Mouse (Mus musculus) kidney, postnatal 0 days (tissue): Measurements from ENCODE around the gene Smc6. TPM values are rescaled to one million over a fixed set of nuclear protein-coding genes. Genes with fewer than 3 reads are reported as not detected.

Experiments
- ATAC-seq: fragments of 200-750 bp; cut with Nextera tagmentation; replicated peaks from 2 replicates; pipeline ENCODE4 v1.8.0; 2017; ENCODE audit warnings: low read depth, moderate number of reproducible peaks, moderate TSS enrichment, moderate library complexity; ENCODE audit not compliant: low FRiP score
- DNase-seq: peaks from one replicate; pipeline ENCODE4 v3.0.0-alpha.2; 2016; ENCODE audit warnings: low spot score
- H3K27ac ChIP-seq: fragments of 300-500 bp; sonication (generic); 2 replicates; pipeline ENCODE4 v1.5.1; 2014; ENCODE audit warnings: mild to moderate bottlenecking
- H3K27me3 ChIP-seq: fragments of 300-500 bp; sonication (generic); 2 replicates; pipeline ENCODE4 v1.6.1; 2014; ENCODE audit warnings: low read length, mixed read lengths; ENCODE audit not compliant: insufficient read depth
- H3K36me3 ChIP-seq: fragments of 300-500 bp; sonication (generic); 2 replicates; pipeline ENCODE4 v1.6.1; 2014; ENCODE audit warnings: low read length, mixed read lengths; ENCODE audit not compliant: insufficient read depth
- H3K4me1 ChIP-seq: fragments of 300-500 bp; sonication (generic); replicated peaks from 2 replicates; pipeline ENCODE4 v1.6.1; 2014; ENCODE audit warnings: antibody characterized with exemption, low read length, mixed read lengths; ENCODE audit not compliant: insufficient read depth
- H3K4me2 ChIP-seq: fragments of 300-500 bp; sonication (generic); 2 replicates; pipeline ENCODE4 v1.6.1; 2014; ENCODE audit warnings: mild to moderate bottlenecking, low read length, moderate library complexity, mixed read lengths
- H3K4me3 ChIP-seq: fragments of 300-500 bp; sonication (generic); replicated peaks from 2 replicates; pipeline ENCODE4 v1.5.1; 2014; ENCODE audit warnings: low read depth, low read length
- H3K9ac ChIP-seq: fragments of 300-500 bp; sonication (generic); 2 replicates; pipeline ENCODE4 v1.6.1; 2014; ENCODE audit warnings: low read depth, low read length
- H3K9me3 ChIP-seq: fragments of 300-500 bp; sonication (generic); replicated peaks from 2 replicates; pipeline ENCODE4 v1.6.1; 2016; ENCODE audit warnings: low read length, inconsistent platforms, mixed read lengths
- CTCF ChIP-seq: IDR thresholded peaks from 2 replicates; pipeline ENCODE4 v1.5.1; 2016; ENCODE audit warnings: antibody characterized with exemption, low read depth, mild to moderate bottlenecking, moderate library complexity
- WGBS: fragments of 180-500 bp; shearing (Covaris S2); extraction: QIAGEN DNeasy Blood & Tissue Kit; methylation state at CpG from one replicate; pipeline ENCODE4 v1.1.7; 2014; 5-methylcytosine and 5-hydroxymethylcytosine counted together
- polyA plus RNA-seq: library from polyadenylated mRNA; unstranded; fragments of >200 nt; fragmentation: Nextera tagmentation; extraction: Ambion mirVana; gene quantifications from 2 replicates; pipeline ENCODE4 v1.2.1, GENCODE M21; 2015

Gene Smc6
- polyA plus RNA-seq, 1 experiment from 2014 or later: 126 TPM

DNA sequence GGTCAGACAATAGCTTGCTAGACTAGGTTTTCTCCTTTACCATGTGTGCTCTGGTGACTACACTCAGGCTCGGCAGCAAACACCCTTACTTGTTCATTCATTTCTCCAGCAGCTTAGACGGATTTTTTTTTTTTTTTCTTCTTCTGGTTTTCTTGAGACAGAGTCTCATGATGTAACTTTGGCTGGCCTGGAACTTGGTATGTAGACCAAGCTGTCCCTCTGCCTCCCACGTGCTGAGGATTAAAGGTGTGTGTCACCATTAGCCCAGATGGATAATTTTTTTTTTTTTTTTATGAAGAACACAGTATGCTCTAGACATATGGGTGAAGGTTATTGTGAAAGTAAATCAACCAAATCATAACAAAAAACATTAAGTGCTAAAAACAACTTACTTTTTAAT lies 15.4 kb upstream of the Smc6 start:
- no peaks in the 10 kb centered on the region for H3K36me3 ChIP-seq
- no peaks in the 10 kb centered on the region for H3K4me1 ChIP-seq
- no peak overlapping the region for H3K4me3 ChIP-seq
- no peak overlapping the region for H3K4me2 ChIP-seq
- no peak for TF ChIP-seq CTCF
- no peaks in the 10 kb centered on the region for H3K27me3 ChIP-seq
- H3K9ac ChIP-seq: no peak overlapping the region
- H3K9me3 ChIP-seq: no peaks in the 10 kb centered on the region
- 79% methylated on average over 3 of the region's 3 CpGs for WGBS
- ATAC-seq (no peak), DNase-seq (no peak)
- H3K27ac ChIP-seq: no peak overlapping the region

DNA sequence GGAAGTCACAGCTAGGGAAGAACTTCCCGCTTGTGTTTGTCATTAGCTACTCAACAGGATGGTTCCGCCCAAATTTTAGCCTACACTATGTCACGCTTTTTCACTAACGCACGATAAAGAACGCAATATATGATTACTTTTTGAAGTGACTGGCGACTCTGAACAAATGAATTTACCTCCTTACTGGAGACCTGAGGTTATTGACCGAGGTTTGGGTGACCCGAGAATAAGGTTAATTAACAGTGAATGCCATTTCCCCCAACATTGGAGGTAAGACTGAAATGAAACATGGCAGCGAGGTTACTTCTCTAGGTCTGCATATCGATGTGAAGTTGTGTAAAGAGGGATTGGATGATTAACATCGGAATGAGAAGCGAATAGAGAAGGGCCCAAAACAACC lies 791 bp upstream of the Smc6 start:
- DNase-seq (peak; percentile 17), ATAC-seq (no peak)
- H3K27ac ChIP-seq: no peak overlapping the region
- no peak for TF ChIP-seq CTCF
- H3K4me3 ChIP-seq: peak overlapping the region; percentile 85
- peak overlapping the region; percentile 9; the same call in 1 of the 2 replicates for H3K9ac ChIP-seq
- no peaks in the 10 kb centered on the region for H3K9me3 ChIP-seq
- WGBS: 2% methylated on average over 13 of the region's 13 CpGs
- peak overlapping the region; percentile 97 for H3K4me2 ChIP-seq
- H3K27me3 ChIP-seq: no peaks in the 10 kb centered on the region
- peaks cover 7% of the 10 kb centered on the region for H3K4me1 ChIP-seq
- no peaks in the 10 kb centered on the region for H3K36me3 ChIP-seq

DNA sequence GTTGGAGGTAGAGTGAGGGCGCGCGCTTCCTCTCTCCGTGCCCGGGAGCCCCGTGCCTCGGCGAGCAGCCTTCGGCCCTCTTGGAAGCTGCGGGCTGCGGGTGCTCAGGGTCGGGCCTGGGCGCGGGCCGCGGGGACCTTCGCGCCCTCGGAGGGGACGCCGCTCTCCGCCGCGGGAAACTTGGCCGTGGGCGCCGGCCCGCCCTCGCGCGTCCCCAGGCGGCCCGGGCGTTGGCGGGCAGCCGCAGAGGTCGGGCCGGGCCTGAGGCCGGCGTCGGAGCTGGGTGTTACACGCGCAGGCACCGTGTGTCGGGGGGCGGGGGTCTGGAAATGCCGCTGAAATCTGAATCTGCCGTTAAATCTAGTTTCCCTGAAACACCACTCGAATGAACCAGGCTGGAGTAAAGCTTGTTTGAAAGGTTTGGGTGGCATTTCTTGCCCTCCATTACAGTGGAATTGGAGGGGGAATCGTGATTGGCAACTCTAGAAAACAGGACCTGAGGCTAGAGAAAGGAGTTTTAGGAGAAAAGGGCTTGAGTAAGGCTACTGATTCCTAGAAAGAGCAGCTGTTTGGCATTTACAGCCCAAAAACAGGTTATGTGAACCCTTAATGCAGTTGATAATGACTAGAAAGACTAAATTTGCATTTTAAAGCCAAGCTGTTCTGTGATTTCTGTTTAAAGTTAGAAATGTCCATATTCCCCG lies 748 bp downstream of the Smc6 start:
- Histone ChIP-seq H3K27ac (peak overlapping the region; percentile 96), H3K4me2 (peak overlapping the region; percentile 97), H3K9me3 (no peaks in the 10 kb centered on the region), H3K4me1 (peaks cover 7% of the 10 kb centered on the region), H3K9ac (peak overlapping the region; percentile 95), H3K4me3 (peak overlapping the region; percentile 85), H3K27me3 (no peaks in the 10 kb centered on the region), H3K36me3 (no peaks in the 10 kb centered on the region)
- under 1% methylated on average over 51 of the region's 51 CpGs for WGBS
- TF ChIP-seq CTCF: no peak
- DNase-seq (peak; percentile 44), ATAC-seq (peak; percentile 67)

DNA sequence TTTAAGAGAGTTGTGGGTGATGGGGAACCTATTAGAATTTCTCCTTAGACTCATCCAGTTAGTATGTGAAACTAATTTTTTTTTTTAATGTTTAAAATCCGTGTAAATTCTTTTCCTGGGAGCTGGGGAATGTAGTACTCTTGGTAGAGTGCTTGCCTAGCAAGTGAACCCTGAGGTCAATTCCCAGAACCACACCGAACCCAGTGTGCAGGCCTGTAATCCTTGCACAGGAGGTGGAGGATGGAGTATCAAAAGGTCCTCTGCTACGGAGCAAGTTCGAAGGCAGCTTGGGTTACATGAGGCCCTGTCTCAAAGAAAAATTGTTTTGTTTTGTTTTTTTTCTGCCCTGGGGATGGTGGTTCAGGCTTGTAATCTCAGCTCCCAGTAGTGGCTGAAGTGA lies 1.3 kb downstream of the Smc6 start:
- peak overlapping the region; percentile 96 for H3K27ac ChIP-seq
- H3K36me3 ChIP-seq: no peaks in the 10 kb centered on the region
- peak overlapping the region; percentile 95 for H3K9ac ChIP-seq
- DNase-seq (peak; percentile 24), ATAC-seq (no peak)
- no peaks in the 10 kb centered on the region for H3K27me3 ChIP-seq
- TF ChIP-seq CTCF: no peak
- whole genome bisulfite sequencing: 3% methylated on average over 4 of the region's 4 CpGs
- peak overlapping the region; percentile 85 for H3K4me3 ChIP-seq
- H3K4me1 ChIP-seq: peaks cover 7% of the 10 kb centered on the region
- H3K9me3 ChIP-seq: no peaks in the 10 kb centered on the region
- H3K4me2 ChIP-seq: peak overlapping the region; percentile 97

DNA sequence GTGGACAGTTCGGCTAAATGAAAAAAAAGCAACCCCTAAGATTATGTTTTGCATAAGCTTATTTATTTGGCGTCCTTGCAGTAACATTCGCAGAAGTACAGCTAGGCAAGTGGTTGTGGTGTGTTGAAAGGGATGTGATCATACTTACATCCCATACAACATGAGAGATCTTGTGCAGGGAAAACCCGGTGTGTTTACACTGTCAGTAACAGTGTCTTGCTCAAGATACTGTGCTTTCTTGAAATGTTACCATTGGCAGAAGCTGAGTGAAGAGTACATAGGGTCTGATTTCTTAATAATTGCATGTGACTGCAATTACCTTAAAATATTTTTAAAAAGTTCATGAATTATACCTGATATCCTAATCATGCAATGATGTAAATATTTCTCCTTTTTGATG lies 6.9 kb downstream of the Smc6 start:
- no peak for ATAC-seq
- Histone ChIP-seq H3K36me3 (peaks cover 14% of the 10 kb centered on the region; the same call in 1 of the 2 replicates), H3K27me3 (no peaks in the 10 kb centered on the region), H3K4me3 (no peak overlapping the region), H3K4me2 (no peak overlapping the region), H3K27ac (no peak overlapping the region), H3K9ac (no peak overlapping the region), H3K4me1 (peaks cover 4% of the 10 kb centered on the region; the same call in 1 of the 2 replicates), H3K9me3 (no peaks in the 10 kb centered on the region)
- TF ChIP-seq CTCF: no peak
- DNase-seq: no peak
- WGBS: 92% methylated on average over 4 of the region's 4 CpGs

DNA sequence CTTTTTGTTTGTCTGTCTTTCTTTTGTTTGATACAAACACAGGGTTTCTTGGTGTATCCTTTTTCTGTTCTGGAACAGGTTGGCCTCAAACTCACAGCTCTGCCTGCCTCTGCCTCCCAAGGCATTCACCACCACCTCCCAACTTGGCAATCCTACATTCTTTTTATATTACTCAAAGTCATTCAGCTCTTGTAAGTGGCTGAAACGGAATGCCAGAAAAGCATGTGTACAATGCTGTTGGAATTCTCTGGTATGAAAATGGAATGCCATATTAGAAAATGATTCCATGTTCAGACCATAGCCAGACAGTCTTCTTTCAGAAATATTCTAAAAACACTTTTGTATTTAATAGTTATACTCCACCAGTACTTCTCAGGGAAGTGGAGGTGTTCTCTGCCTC lies 7.5 kb downstream of the Smc6 start:
- H3K36me3 ChIP-seq: peaks cover 15% of the 10 kb centered on the region; the same call in 1 of the 2 replicates
- H3K27me3 ChIP-seq: no peaks in the 10 kb centered on the region
- no peak overlapping the region for H3K9ac ChIP-seq
- no peak overlapping the region for H3K27ac ChIP-seq
- no peak overlapping the region for H3K4me3 ChIP-seq
- H3K4me1 ChIP-seq: peaks cover 4% of the 10 kb centered on the region; the same call in 1 of the 2 replicates
- no peak for ATAC-seq
- no peak for DNase-seq
- 79% methylated on average over 1 of the region's 1 CpGs for WGBS
- TF ChIP-seq CTCF: no peak
- no peaks in the 10 kb centered on the region for H3K9me3 ChIP-seq
- no peak overlapping the region for H3K4me2 ChIP-seq
